Mouse (Mus musculus) MEL (cell line): ENCODE measurements around the gene Gm9817.

ENCODE experiments used
- BHLHE40 ChIP-seq: IDR thresholded peaks from 2 replicates; pipeline ENCODE4 v1.6.1; 2012; ENCODE audit warnings: low read depth, mild to moderate bottlenecking, inconsistent platforms, low read length, improper control_type of control experiment, borderline replicate concordance
- CTCF ChIP-seq, 3 experiments: IDR thresholded peaks in 2 of 3; conservative IDR thresholded peaks in 1 of 3; 2 replicates each; pipeline ENCODE4 v1.5.1; 2011 to 2012; ENCODE audit warnings: low read length in 3 of 3, low read depth in 2 of 3, mild to moderate bottlenecking in 2 of 3, improper control_type of control experiment in 1 of 3, inconsistent platforms in 1 of 3, mixed read lengths in 1 of 3, moderate library complexity in 1 of 3; ENCODE audit not compliant: control insufficient read depth in 1 of 3, insufficient read depth in 1 of 3, poor library complexity in 1 of 3, severe bottlenecking in 1 of 3
- EP300 ChIP-seq, 2 experiments: IDR thresholded peaks; 2 replicates each; pipeline ENCODE4 v1.6.1; 2011; ENCODE audit warnings: improper control_type of control experiment in 2 of 2, low read length in 2 of 2, low read depth in 1 of 2, mild to moderate bottlenecking in 1 of 2
- MAX ChIP-seq: IDR thresholded peaks from 2 replicates; pipeline ENCODE4 v1.6.1; 2011; ENCODE audit warnings: low read length, improper control_type of control experiment
- MEF2A ChIP-seq: IDR thresholded peaks from 2 replicates; pipeline ENCODE4 v1.6.1; 2014; ENCODE audit warnings: low read depth, mild to moderate bottlenecking, inconsistent platforms, low read length, improper control_type of control experiment; ENCODE audit not compliant: poor library complexity, insufficient replicate concordance, severe bottlenecking; ENCODE audit errors: extremely low read depth
- MXI1 ChIP-seq: IDR thresholded peaks from 2 replicates; pipeline ENCODE4 v1.6.1; 2011; ENCODE audit warnings: mild to moderate bottlenecking, low read depth, low read length, improper control_type of control experiment
- NELFE ChIP-seq: IDR thresholded peaks from 2 replicates; pipeline ENCODE4 v1.6.1; 2011; ENCODE audit warnings: low read depth, low read length, improper control_type of control experiment
- POLR2A ChIP-seq, 2 experiments: IDR thresholded peaks; 2 replicates each; pipeline ENCODE4 v1.6.1; 2011 to 2012; ENCODE audit warnings: low read length in 2 of 2, mild to moderate bottlenecking in 2 of 2, control low read depth in 1 of 2, improper control_type of control experiment in 1 of 2, low read depth in 1 of 2, moderate library complexity in 1 of 2; ENCODE audit not compliant: control insufficient read depth in 1 of 2, insufficient read depth in 1 of 2, poor library complexity in 1 of 2
- POLR2AphosphoS2 ChIP-seq: IDR thresholded peaks from 2 replicates; pipeline ENCODE4 v1.6.1; 2011; ENCODE audit warnings: low read length, improper control_type of control experiment
- POLR2AphosphoS5 ChIP-seq: IDR thresholded peaks from 2 replicates; pipeline ENCODE4 v1.6.1; 2012; ENCODE audit warnings: low read depth, borderline replicate concordance, mild to moderate bottlenecking, inconsistent platforms, low read length, moderate library complexity, mixed read lengths
- USF1 ChIP-seq: IDR thresholded peaks from 2 replicates; pipeline ENCODE4 v1.6.1; 2014; ENCODE audit warnings: low read depth, mild to moderate bottlenecking, inconsistent platforms, low read length, improper control_type of control experiment, moderate library complexity
- ZC3H11A ChIP-seq: IDR thresholded peaks from 2 replicates; pipeline ENCODE4 v1.6.1; 2012; ENCODE audit warnings: low read depth, mild to moderate bottlenecking, inconsistent platforms, low read length, improper control_type of control experiment

- TF ChIP-seq CTCF (IDR thresholded peaks at IDR 0.05 in 2 of 3, conservative IDR thresholded peaks at IDR 0.05 in 1 of 3; ENCODE audit: control insufficient read depth in 1 of 3, insufficient read depth in 1 of 3, low read depth in 2 of 3, low read length in 3 of 3, poor library complexity in 1 of 3, severe bottlenecking in 1 of 3), result no peak
- no peak for TF ChIP-seq POLR2A (IDR thresholded peaks at IDR 0.05; ENCODE audit: control insufficient read depth in 1 of 2, insufficient read depth in 1 of 2, low read depth in 1 of 2, low read length in 2 of 2, poor library complexity in 1 of 2)
- TF ChIP-seq BHLHE40, result no peak
- no peak for TF ChIP-seq MXI1
- no peak for TF ChIP-seq EP300 (IDR thresholded peaks at IDR 0.05; ENCODE audit: low read depth in 1 of 2, low read length in 2 of 2)
- no peak for TF ChIP-seq MAX
- TF ChIP-seq ZC3H11A, result no peak
- no peak for TF ChIP-seq USF1
- TF ChIP-seq MEF2A, result no peak
- TF ChIP-seq POLR2AphosphoS2, result no peak
- no peak for TF ChIP-seq NELFE
- TF ChIP-seq POLR2AphosphoS5, result no peak
Measured at GRCm38 (mm10) chr13:45036417-45036816, 42.1 kb upstream of the Gm9817 start.
